Mouse (Mus musculus): ENCODE measurements around the gene Mrpl30.

The Mrpl30 gene

GRCm38 (mm10) chr1:37890025-37890652 is at the start of gene Mrpl30, which contains the start of gene Mitd1:
Gene Mrpl30 (plus strand): TSS chr1:37890477.
Gene Mitd1 (minus strand): TSS chr1:37890411.
- in situ Hi-C loops (cut with MboI; ENCODE audit: low sequenced_read_pairs) = no loop called here

- in situ Hi-C loops (cut with MboI; ENCODE audit: low sequenced_read_pairs) = no loop called here
Measured at GRCm38 (mm10) chr1:37846878-37847277, 43.4 kb upstream of the Mrpl30 start.

- in situ Hi-C loops (cut with MboI; ENCODE audit: low sequenced_read_pairs) = loop anchor here (25.0 kb wide), 1 partner anchor 163 kb away; no protein-coding TSS in a partner anchor
Measured at GRCm38 (mm10) chr1:37850696-37851095, 39.6 kb upstream of the Mrpl30 start.

GRCm38 (mm10) chr1:37864511-37865400 is 25.5 kb upstream of the Mrpl30 start:
- in situ Hi-C loops (cut with MboI; ENCODE audit: low sequenced_read_pairs) = loop anchor here (25.0 kb wide), 1 partner anchor 177 kb away; no protein-coding TSS in a partner anchor

GRCm38 (mm10) chr1:37865401-37866215 is 24.7 kb upstream of the Mrpl30 start:
- in situ Hi-C loops (cut with MboI; ENCODE audit: low sequenced_read_pairs) = loop anchor here (25.0 kb wide), 1 partner anchor 178 kb away; no protein-coding TSS in a partner anchor

GRCm38 (mm10) chr1:37866286-37866685 is 24.0 kb upstream of the Mrpl30 start, which contains the start of gene Tsga10:
Gene Tsga10 (minus strand): TSS chr1:37866429.
- in situ Hi-C loops (cut with MboI; ENCODE audit: low sequenced_read_pairs) = loop anchor here (25.0 kb wide), 1 partner anchor 179 kb away; no protein-coding TSS in a partner anchor

- in situ Hi-C loops (cut with MboI; ENCODE audit: low sequenced_read_pairs) = loop anchor here (25.0 kb wide), 1 partner anchor 180 kb away; no protein-coding TSS in a partner anchor
Measured at GRCm38 (mm10) chr1:37867056-37867455, 23.2 kb upstream of the Mrpl30 start.

GRCm38 (mm10) chr1:37867684-37868322 is 22.5 kb upstream of the Mrpl30 start:
- in situ Hi-C loops (cut with MboI; ENCODE audit: low sequenced_read_pairs) = loop anchor here (25.0 kb wide), 1 partner anchor 181 kb away; no protein-coding TSS in a partner anchor

GRCm38 (mm10) chr1:37868640-37869039 is 21.6 kb upstream of the Mrpl30 start:
- in situ Hi-C loops (cut with MboI; ENCODE audit: low sequenced_read_pairs) = loop anchor here (25.0 kb wide), 1 partner anchor 181 kb away; no protein-coding TSS in a partner anchor

GRCm38 (mm10) chr1:37869362-37869761 is 20.9 kb upstream of the Mrpl30 start:
- in situ Hi-C loops (cut with MboI; ENCODE audit: low sequenced_read_pairs) = loop anchor here (25.0 kb wide), 1 partner anchor 182 kb away; no protein-coding TSS in a partner anchor

GRCm38 (mm10) chr1:37871704-37872103 is 18.6 kb upstream of the Mrpl30 start, which contains the start of gene Lipt1:
Gene Lipt1 (plus strand): TSS chr1:37871738.
- in situ Hi-C loops (cut with MboI; ENCODE audit: low sequenced_read_pairs) = loop anchor here (25.0 kb wide), 1 partner anchor 184 kb away; no protein-coding TSS in a partner anchor

GRCm38 (mm10) chr1:37872131-37873067 is 17.9 kb upstream of the Mrpl30 start:
- in situ Hi-C loops (cut with MboI; ENCODE audit: low sequenced_read_pairs) = loop anchor here (25.0 kb wide), 1 partner anchor 185 kb away; no protein-coding TSS in a partner anchor

- in situ Hi-C loops (cut with MboI; ENCODE audit: low sequenced_read_pairs) = loop anchor here (25.0 kb wide), 1 partner anchor 186 kb away; no protein-coding TSS in a partner anchor
Measured at GRCm38 (mm10) chr1:37873157-37873556, 17.1 kb upstream of the Mrpl30 start.

GRCm38 (mm10) chr1:37877736-37878460 is 12.4 kb upstream of the Mrpl30 start:
- in situ Hi-C loops (cut with MboI; ENCODE audit: low sequenced_read_pairs) = no loop called here

- in situ Hi-C loops (cut with MboI; ENCODE audit: low sequenced_read_pairs) = no loop called here
Measured at GRCm38 (mm10) chr1:37883411-37883810, 6.9 kb upstream of the Mrpl30 start.

- in situ Hi-C loops (cut with MboI; ENCODE audit: low sequenced_read_pairs) = no loop called here
Measured at GRCm38 (mm10) chr1:37884451-37884850, 5.8 kb upstream of the Mrpl30 start.

GRCm38 (mm10) chr1:37889206-37889605 is 1.1 kb upstream of the Mrpl30 start:
- in situ Hi-C loops (cut with MboI; ENCODE audit: low sequenced_read_pairs) = no loop called here

- in situ Hi-C loops (cut with MboI; ENCODE audit: low sequenced_read_pairs) = no loop called here
Measured at GRCm38 (mm10) chr1:37891400-37891799, 1.1 kb downstream of the Mrpl30 start.
